Mouse (Mus musculus) limb, embryonic 12.5 days (tissue): Measurements from ENCODE around the gene C2cd3. TPM values are rescaled to one million over a fixed set of nuclear protein-coding genes. Genes with fewer than 3 reads are reported as not detected.

Source experiments
- ATAC-seq: fragments of 200-750 bp; cut with Nextera tagmentation; 2 replicates; pipeline ENCODE4 v1.8.0; 2017; ENCODE audit warnings: low read depth, moderate TSS enrichment; ENCODE audit not compliant: insufficient number of reproducible peaks, insufficient read depth, low FRiP score, low TSS enrichment
- H3K27ac ChIP-seq: fragments of 300-500 bp; sonication (generic); 2 replicates; pipeline ENCODE4 v1.5.1; 2016; ENCODE audit warnings: mild to moderate bottlenecking, moderate library complexity
- H3K27me3 ChIP-seq: fragments of 300-500 bp; sonication (generic); 2 replicates; pipeline ENCODE4 v1.6.1; 2016; ENCODE audit warnings: mild to moderate bottlenecking, moderate library complexity
- H3K36me3 ChIP-seq: fragments of 300-500 bp; sonication (generic); 2 replicates; pipeline ENCODE4 v1.6.1; 2016; ENCODE audit warnings: mild to moderate bottlenecking, moderate library complexity
- H3K4me1 ChIP-seq: fragments of 300-500 bp; sonication (generic); replicated peaks from 2 replicates; pipeline ENCODE4 v1.6.1; 2016
- H3K4me2 ChIP-seq: fragments of 300-500 bp; sonication (generic); 2 replicates; pipeline ENCODE4 v1.6.1; 2016; ENCODE audit warnings: mild to moderate bottlenecking, moderate library complexity
- H3K4me3 ChIP-seq: fragments of 300-500 bp; sonication (generic); replicated peaks from 2 replicates; pipeline ENCODE4 v1.5.1; 2016; ENCODE audit warnings: mild to moderate bottlenecking
- H3K9ac ChIP-seq: fragments of 300-500 bp; sonication (generic); replicated peaks from 2 replicates; pipeline ENCODE4 v1.6.1; 2016; ENCODE audit warnings: mild to moderate bottlenecking, moderate library complexity
- H3K9me3 ChIP-seq: fragments of 300-500 bp; sonication (generic); 2 replicates; pipeline ENCODE4 v1.6.1; 2016; ENCODE audit warnings: mild to moderate bottlenecking, moderate library complexity
- WGBS: fragments of 180-500 bp; shearing (Covaris S2); methylation state at CpG from one replicate; pipeline ENCODE4 v1.1.7; 2016; 5-methylcytosine and 5-hydroxymethylcytosine counted together
- polyA plus RNA-seq: library from polyadenylated mRNA; unstranded; fragments of >200 nt; fragmentation: Nextera tagmentation; extraction: Ambion mirVana; gene quantifications from 2 replicates; pipeline ENCODE4 v1.2.1, GENCODE M21; 2016

Gene C2cd3
- polyA plus RNA-seq, 1 experiment from 2014 or later = 37.7 TPM

- no peak overlapping the region for H3K27ac ChIP-seq
- H3K4me2 ChIP-seq = no peak overlapping the region
- peaks cover 84% of the 10 kb centered on the region for H3K36me3 ChIP-seq
- H3K4me1 ChIP-seq = no peaks in the 10 kb centered on the region
- WGBS = 82% methylated on average over 4 of the region's 4 CpGs
- ATAC-seq = no peak
- H3K27me3 ChIP-seq = no peaks in the 10 kb centered on the region
- no peak overlapping the region for H3K4me3 ChIP-seq
- no peak overlapping the region for H3K9ac ChIP-seq
- no peaks in the 10 kb centered on the region for H3K9me3 ChIP-seq
Measured at GRCm38 (mm10) chr7:100402715-100403114, 30.7 kb downstream of the C2cd3 start.

- Histone ChIP-seq H3K4me3 (no peak overlapping the region), H3K4me2 (no peak overlapping the region), H3K27ac (no peak overlapping the region), H3K27me3 (no peaks in the 10 kb centered on the region), H3K9ac (no peak overlapping the region), H3K4me1 (no peaks in the 10 kb centered on the region), H3K36me3 (peaks cover 95% of the 10 kb centered on the region), H3K9me3 (no peaks in the 10 kb centered on the region)
- ATAC-seq = no peak
- WGBS = 92% methylated on average over 5 of the region's 5 CpGs
Measured at GRCm38 (mm10) chr7:100407677-100408076, 35.6 kb downstream of the C2cd3 start.

- no peak overlapping the region for H3K4me2 ChIP-seq
- no peaks in the 10 kb centered on the region for H3K9me3 ChIP-seq
- no peaks in the 10 kb centered on the region for H3K4me1 ChIP-seq
- no peaks in the 10 kb centered on the region for H3K27me3 ChIP-seq
- no peak for ATAC-seq
- no peak overlapping the region for H3K27ac ChIP-seq
- 89% methylated on average over 4 of the region's 4 CpGs for WGBS
- H3K9ac ChIP-seq = no peak overlapping the region
- peaks cover 95% of the 10 kb centered on the region for H3K36me3 ChIP-seq
- no peak overlapping the region for H3K4me3 ChIP-seq
Measured at GRCm38 (mm10) chr7:100408684-100409083, 36.7 kb downstream of the C2cd3 start.

DNA sequence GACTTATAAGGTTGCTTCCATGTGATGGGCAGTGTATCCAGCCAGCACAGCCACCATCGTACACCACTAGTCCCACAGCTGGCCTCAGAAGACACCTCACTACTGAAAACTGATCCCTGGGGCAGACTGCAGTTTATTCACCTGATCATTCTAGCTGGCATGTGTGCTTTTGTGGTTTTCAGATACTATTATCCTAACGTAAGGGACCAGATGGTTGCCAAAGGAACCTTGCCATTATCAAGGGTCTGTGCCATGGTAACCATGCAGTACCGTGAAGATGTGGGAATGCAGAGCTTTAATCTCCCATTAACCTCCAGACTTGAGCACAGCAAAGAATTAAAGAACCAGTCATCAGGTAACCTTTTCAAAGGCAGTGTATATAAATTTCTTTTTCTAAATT lies 53.8 kb downstream of the C2cd3 start:
- H3K36me3 ChIP-seq = peaks cover 84% of the 10 kb centered on the region

DNA sequence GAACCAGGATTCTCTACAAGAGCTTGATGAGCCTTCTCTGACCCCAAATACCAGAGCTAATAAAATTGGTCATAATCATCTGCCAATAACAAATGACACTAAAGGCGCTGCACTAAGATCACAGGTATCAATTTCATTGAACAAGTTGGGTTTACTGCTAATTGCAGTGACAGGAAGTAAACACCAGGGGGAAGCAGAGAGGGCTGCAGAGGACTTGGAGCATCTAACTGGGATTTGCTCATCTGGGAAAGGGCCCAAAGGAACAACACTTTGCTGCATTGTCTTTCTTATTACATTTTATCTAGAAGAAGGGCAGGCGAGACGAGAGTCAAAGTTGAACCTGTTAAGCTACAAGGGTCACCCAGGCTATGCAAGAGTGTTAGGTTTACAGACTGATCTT lies 57.1 kb downstream of the C2cd3 start:
- ATAC-seq = no peak
- H3K4me1 ChIP-seq = no peaks in the 10 kb centered on the region
- no peak overlapping the region for H3K4me3 ChIP-seq
- H3K36me3 ChIP-seq = peaks cover 90% of the 10 kb centered on the region
- no peaks in the 10 kb centered on the region for H3K27me3 ChIP-seq
- H3K4me2 ChIP-seq = no peak overlapping the region
- no peak overlapping the region for H3K9ac ChIP-seq
- 70% methylated on average over 3 of the region's 3 CpGs for WGBS
- no peak overlapping the region for H3K27ac ChIP-seq
- H3K9me3 ChIP-seq = no peaks in the 10 kb centered on the region

More for the DNA sequence above, 53.8 kb downstream of the C2cd3 start:
- Histone ChIP-seq H3K9me3 (no peaks in the 10 kb centered on the region), H3K9ac (no peak overlapping the region), H3K4me3 (no peak overlapping the region), H3K4me2 (no peak overlapping the region), H3K27me3 (no peaks in the 10 kb centered on the region), H3K4me1 (no peaks in the 10 kb centered on the region), H3K27ac (no peak overlapping the region)
- ATAC-seq = no peak
- WGBS = 86% methylated on average over 3 of the region's 3 CpGs

DNA sequence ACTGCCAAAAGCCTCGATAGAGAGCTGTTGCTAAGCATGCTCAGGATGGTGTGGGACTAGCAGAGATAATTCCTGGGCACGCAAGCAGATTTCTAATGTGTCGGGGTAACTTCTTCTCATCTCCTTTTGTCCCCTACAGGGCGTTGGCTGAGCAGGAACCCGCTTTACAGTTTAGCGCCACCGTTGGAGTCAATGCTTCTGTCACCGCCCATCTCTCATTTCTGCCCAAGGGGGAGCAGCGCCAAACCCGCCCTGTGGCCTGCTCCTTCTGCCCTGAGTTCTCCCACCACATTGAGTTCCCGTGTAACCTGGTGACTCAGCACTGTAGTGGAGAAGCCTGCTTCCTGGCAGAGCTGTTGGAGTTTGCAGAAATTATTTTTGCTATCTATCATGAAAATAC lies 57.9 kb downstream of the C2cd3 start:
- WGBS = 90% methylated on average over 11 of the region's 11 CpGs
- no peak for ATAC-seq
- Histone ChIP-seq H3K4me3 (no peak overlapping the region), H3K9me3 (no peaks in the 10 kb centered on the region), H3K27ac (no peak overlapping the region), H3K4me2 (no peak overlapping the region), H3K36me3 (peaks cover 89% of the 10 kb centered on the region), H3K4me1 (no peaks in the 10 kb centered on the region), H3K9ac (no peak overlapping the region), H3K27me3 (no peaks in the 10 kb centered on the region)

GRCm38 (mm10) chr7:100431103-100431502 lies 59.1 kb downstream of the C2cd3 start:
- H3K4me1 ChIP-seq = no peaks in the 10 kb centered on the region
- no peaks in the 10 kb centered on the region for H3K27me3 ChIP-seq
- 92% methylated on average over 5 of the region's 5 CpGs for WGBS
- H3K9me3 ChIP-seq = no peaks in the 10 kb centered on the region
- H3K9ac ChIP-seq = no peak overlapping the region
- ATAC-seq = no peak
- H3K36me3 ChIP-seq = peaks cover 89% of the 10 kb centered on the region
- no peak overlapping the region for H3K27ac ChIP-seq
- H3K4me2 ChIP-seq = no peak overlapping the region
- H3K4me3 ChIP-seq = no peak overlapping the region

GRCm38 (mm10) chr7:100433295-100433694 lies 61.3 kb downstream of the C2cd3 start:
- WGBS = 95% methylated on average over 6 of the region's 6 CpGs
- ATAC-seq = no peak
- peaks cover 88% of the 10 kb centered on the region for H3K36me3 ChIP-seq

GRCm38 (mm10) chr7:100443728-100444127 lies 71.7 kb downstream of the C2cd3 start:
- no peak for ATAC-seq
- no peak overlapping the region for H3K9ac ChIP-seq
- H3K36me3 ChIP-seq = peaks cover 89% of the 10 kb centered on the region
- H3K27me3 ChIP-seq = no peaks in the 10 kb centered on the region
- H3K4me2 ChIP-seq = no peak overlapping the region
- H3K4me1 ChIP-seq = no peaks in the 10 kb centered on the region
- WGBS = 90% methylated on average over 4 of the region's 4 CpGs
- H3K27ac ChIP-seq = no peak overlapping the region
- no peak overlapping the region for H3K4me3 ChIP-seq
- no peaks in the 10 kb centered on the region for H3K9me3 ChIP-seq

More at GRCm38 (mm10) chr7:100433295-100433694, 61.3 kb downstream of the C2cd3 start:
- H3K27me3 ChIP-seq = no peaks in the 10 kb centered on the region
- H3K4me2 ChIP-seq = no peak overlapping the region
- no peaks in the 10 kb centered on the region for H3K4me1 ChIP-seq
- H3K4me3 ChIP-seq = no peak overlapping the region
- H3K27ac ChIP-seq = no peak overlapping the region
- no peak overlapping the region for H3K9ac ChIP-seq
- no peaks in the 10 kb centered on the region for H3K9me3 ChIP-seq

GRCm38 (mm10) chr7:100446271-100446670 lies 74.2 kb downstream of the C2cd3 start:
- no peak overlapping the region for H3K9ac ChIP-seq
- H3K36me3 ChIP-seq = peaks cover 92% of the 10 kb centered on the region
- no peak overlapping the region for H3K4me2 ChIP-seq
- 98% methylated on average over 5 of the region's 5 CpGs for WGBS
- no peak overlapping the region for H3K27ac ChIP-seq
- no peak for ATAC-seq
- no peaks in the 10 kb centered on the region for H3K27me3 ChIP-seq
- no peaks in the 10 kb centered on the region for H3K9me3 ChIP-seq
- no peaks in the 10 kb centered on the region for H3K4me1 ChIP-seq
- H3K4me3 ChIP-seq = no peak overlapping the region

DNA sequence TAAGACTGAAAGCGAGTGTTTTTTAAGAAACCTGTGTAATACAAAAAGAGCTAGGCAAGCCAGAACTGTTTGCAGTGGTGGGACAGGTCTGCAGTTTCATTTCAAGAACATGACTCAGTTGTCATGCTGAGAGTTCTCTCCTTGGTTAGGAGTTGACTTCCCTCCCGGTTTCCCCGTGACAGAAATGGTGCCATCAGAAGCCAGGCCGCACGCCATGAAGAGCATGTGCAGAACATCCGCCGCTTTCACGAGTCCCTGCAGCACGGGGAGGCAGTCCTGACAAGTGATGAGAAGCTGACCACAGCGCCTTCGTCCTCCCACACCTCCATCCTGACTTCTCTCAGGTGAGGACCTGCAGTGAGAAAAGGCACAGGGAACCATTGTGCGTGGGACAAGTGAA lies 76.5 kb downstream of the C2cd3 start:
- no peak overlapping the region for H3K9ac ChIP-seq
- H3K27me3 ChIP-seq = no peaks in the 10 kb centered on the region
- no peaks in the 10 kb centered on the region for H3K9me3 ChIP-seq
- no peak overlapping the region for H3K4me3 ChIP-seq
- H3K4me1 ChIP-seq = no peaks in the 10 kb centered on the region
- no peak for ATAC-seq
- WGBS = 91% methylated on average over 12 of the region's 12 CpGs
- H3K4me2 ChIP-seq = no peak overlapping the region
- peaks cover 92% of the 10 kb centered on the region for H3K36me3 ChIP-seq
- H3K27ac ChIP-seq = no peak overlapping the region

DNA sequence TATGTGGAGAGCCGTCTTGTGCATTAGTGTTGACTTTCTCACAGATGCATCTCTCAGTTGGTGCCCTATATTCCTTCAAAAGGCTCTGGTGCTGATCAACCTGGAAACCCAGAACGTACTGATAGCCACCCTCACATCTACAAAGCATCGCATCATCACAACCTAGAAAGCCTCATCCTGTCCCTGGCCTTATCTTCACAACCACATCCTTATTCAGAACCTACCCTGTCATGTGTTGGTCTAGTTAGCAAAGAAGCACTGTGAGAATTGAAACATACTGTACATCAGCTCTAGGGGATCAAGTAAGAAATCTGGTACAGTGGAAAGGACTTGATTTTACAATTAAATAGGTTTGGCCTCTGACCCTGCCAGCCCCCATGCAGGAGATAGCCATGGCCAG lies 77.0 kb downstream of the C2cd3 start:
- peaks cover 92% of the 10 kb centered on the region for H3K36me3 ChIP-seq

More for the DNA sequence above, 77.0 kb downstream of the C2cd3 start:
- Histone ChIP-seq H3K27me3 (no peaks in the 10 kb centered on the region), H3K4me2 (no peak overlapping the region), H3K4me3 (no peak overlapping the region), H3K9ac (no peak overlapping the region), H3K27ac (no peak overlapping the region), H3K4me1 (no peaks in the 10 kb centered on the region), H3K9me3 (no peaks in the 10 kb centered on the region)
- no peak for ATAC-seq
- 93% methylated on average over 3 of the region's 3 CpGs for WGBS
